Mouse (Mus musculus) CD8-positive naive resting alpha-beta T cell, adult 2 months (primary cell): Measurements from ENCODE around the gene Ghr.

Experiments
- DNase-seq, 2 experiments: peaks; one replicate each; pipeline ENCODE4 v3.0.0; 2022; ENCODE audit warnings: low read depth in 2 of 2, low spot score in 2 of 2

Gene Ghr

DNA sequence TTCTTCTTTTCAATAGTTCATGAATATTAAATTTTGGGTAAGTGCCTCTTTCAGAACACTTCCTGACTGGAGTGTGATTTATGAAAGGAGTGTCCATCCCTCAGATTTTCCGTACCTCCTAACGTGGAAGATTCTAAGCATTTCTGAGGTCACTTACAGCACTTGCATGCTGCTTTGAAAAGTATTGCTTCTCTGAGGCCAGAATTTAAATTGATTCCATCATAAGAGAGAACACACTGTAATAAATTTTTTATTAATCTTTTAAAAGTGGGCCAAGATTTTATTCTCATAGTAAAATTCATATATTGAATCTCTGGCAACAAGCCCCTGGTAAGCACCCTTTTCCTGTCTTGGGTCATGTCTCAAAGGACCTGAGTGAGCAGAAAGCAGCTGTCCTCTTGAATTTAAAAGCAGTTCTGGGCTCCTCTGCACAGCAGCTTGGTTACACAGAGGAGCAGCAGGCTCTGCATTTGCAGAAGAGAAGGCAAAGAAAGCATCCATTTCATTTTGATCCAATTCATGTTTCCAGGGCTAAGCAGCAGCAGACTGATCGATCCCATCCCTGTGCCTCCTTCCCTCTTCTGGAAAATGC lies 46.9 kb downstream of the Ghr start:
- DNase-seq = no peak

DNA sequence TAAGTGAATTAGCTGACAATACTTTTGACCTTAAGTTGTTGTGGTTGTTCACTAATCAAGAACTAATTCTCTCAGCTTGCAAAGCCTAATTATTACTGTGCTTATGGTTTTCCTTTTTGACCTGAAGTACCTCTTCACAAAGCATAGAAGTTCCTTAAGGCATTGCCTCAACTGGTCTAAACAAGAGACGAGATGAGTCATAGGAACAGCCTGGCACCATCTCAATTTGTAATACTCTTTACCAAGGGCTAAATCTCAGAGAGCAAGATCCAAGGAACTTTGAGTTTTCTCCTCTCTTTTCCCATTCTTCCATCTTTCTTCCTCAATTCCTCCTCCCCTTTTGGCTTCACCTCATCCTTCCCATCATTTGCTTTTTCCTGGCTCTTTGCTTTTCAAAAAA lies 69.3 kb downstream of the Ghr start:
- DNase-seq = no peak

DNA sequence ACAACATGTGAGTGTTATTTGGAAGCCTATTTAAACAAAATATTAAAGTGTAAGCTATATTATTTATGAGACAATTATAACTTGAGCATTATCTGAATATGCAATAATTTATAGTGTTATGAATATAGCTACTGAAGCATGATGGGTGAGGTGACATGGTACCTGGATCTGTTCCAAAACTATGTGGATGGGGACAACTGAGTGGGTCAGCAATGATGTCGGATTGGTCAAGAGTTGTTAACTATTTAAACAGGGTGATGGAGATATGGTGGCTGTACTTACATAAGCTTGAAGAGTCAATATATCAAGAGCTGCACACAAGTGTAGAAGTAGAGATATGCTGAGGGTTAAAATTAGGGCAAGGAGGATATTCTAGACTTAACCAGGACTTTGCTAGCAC lies 70.9 kb downstream of the Ghr start:
- DNase-seq = no peak

DNA sequence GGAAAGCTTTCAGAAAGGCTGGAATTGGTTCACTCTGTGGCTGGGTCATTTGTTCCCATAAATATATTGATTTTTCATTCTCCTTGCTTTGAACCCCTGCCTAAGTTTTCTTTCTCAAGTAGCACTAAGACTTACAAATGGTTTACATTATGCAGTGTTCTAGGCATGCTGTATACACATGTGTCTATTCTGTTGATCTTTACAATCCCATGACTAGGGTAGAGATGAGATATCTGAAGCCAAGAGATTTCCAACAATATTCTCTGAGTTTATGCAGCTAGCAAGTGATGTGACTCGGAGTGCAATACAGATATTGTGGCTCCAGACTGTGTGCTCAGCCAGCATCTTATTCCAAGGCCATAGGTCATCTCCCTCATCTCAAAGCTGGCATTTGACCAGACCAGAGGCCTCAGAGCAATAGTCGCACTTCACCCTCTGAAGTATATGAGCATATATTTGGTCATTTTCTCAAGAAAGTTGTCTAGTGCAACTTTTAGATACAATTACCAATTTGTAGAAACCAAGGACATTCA lies 71.6 kb downstream of the Ghr start:
- no peak for DNase-seq

DNA sequence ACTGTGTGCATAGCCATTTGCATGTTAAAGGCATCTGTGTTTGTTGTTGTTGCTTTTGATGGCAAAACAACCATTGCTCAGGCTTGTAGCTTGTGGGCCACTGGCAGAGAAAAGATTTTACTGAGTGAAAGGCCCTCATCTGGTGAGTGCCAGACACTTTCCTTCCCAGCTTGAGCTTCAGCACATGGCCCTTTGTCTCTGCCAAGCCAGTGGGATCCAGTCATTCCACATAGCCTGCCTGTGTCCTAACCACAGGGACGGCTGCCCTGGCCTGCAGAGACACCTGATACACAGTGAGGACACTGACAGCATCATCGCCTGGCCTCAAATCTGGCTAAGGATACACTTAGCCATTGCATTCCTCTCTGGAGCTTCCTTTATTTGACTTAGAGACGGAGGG lies 74.2 kb downstream of the Ghr start:
- DNase-seq = no peak

DNA sequence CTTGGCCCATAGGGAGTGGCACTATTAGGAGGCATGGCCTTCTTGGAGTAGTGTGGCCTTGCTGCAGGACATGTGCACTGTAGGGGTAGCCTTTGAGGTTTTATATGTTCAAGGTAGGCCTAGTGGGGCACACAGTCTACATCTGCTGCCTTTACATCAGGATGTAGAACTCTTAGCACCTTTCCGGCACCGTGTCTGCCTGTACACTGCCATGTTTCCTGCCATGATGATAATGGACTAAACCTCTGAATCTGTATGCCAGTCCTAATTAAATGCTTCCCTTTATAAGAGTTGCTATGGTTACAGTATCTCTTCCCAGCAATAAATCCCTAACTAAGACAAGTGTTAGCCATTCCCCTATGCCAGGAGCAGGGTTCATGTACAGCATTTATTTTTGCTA lies 76.0 kb downstream of the Ghr start:
- DNase-seq = no peak

DNA sequence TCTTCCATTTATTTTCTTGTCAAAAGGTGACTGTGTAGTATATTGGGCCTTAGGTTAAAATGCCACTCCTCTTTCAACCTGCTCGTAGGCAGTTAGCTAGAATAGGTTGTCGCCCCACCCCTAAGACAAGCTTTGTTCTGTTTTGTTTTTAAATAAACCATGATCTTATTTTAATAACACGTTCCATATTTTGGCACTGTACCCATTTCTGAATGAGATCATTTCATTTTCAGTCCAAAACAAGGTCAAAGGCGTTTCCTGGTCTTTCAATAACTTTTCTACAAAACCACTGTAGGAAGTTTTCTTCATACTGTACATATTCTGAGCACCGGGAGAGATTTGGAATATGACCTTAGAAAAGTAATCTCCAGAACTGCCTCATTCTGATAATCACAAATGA lies 78.6 kb downstream of the Ghr start:
- no peak for DNase-seq

DNA sequence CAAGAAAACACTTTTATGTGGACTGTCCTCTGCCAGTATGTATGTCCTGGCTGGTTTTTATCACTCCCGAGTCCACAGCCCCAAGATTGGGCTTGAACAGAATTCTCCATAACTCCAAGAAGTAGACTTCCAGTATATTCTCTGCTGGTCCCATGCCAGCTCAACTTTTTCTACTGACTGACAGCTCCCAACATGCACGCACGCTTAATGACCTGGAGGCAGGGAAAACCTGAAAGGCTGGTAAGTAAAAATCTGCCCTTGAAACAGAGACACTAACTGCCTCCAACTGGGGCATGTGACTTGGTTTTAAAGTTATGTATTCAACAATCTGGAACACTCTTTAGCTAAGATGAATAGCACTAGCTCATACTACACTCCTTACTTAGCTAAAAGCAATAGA lies 81.6 kb downstream of the Ghr start:
- DNase-seq = no peak

DNA sequence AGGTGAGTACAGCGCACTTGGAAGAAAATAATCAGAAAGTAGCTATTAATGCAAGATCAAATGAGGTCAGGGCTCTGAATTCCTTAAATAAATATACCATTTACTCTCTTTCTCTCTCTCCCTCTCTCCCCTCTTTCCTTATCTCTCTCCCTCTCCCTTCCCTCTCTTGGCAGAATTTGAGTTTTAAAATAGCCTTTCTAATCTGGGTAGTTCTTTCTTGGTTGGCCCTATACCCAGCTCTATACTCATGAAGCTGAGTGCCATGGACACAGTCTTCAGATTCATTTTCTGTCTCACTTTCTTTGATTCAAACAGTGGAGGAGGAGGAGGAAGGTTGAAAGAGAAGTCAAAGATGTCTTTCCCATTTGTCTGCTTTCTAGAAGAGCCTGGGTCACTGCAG lies 84.3 kb downstream of the Ghr start:
- DNase-seq = no peak

DNA sequence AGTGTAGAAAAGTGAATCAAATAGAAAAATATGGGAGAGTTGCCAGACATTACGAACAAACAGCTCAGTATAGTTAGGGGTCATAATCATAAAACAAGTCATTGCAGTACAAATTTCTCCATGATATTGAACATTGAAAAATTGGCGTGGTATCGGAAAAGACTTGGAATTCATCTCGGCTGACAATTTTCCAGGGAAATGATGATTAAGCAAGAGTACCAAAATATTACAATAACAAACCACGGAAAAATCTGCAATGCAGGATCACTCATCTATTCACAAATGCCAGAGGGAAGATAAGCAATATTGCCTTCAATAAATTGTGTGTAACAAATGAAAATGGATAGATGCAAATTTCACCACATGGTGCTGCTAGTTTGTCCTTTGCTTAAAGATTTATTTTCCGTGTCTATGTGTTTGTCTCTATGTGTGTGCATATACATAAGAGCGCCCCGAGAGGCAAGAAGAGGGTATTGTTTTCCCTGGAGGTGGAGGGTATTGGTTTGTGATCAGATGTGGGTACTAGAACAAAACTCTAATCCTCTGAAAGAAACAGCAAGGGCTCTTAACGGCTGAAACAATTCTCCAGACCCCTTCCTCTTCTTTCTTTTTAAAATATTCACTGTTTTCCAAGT lies 85.2 kb downstream of the Ghr start:
- DNase-seq = no peak

DNA sequence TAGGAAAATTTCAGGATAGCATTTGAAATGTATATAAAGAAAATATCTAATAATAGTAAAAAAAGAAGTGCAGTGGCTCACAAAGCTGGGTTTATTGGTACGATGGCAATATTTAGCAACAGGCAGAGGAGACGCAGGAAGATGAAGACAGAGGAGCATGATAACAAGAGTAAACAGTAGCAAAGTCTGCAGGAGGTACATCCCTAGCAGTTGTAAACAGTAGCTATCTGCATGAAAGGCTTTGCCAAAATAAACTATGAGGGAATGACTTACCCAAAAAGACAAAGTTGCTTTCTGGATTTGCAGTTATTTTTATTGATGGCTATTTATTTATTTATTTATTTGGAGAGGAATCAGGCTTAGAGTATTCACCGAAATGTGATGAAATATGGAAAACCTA lies 92.4 kb downstream of the Ghr start:
- no peak for DNase-seq

DNA sequence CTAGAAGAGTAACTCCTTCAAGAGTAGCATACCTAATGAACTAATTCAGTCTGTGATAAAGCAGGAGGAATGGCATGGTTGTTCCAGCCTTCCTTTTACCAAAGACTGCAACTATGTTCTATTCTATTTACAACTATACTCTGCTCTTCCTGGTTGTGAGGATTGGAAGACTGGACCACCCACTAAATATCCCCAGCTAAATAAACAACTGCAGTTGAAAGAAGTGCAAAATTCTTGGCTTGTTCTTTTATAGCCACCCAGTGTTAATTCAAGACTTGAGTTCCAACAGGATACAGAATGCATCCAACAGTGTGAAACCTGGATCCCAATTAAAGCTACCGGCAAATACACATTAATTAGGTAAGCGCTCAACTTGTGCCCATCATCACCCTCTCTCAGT lies 93.3 kb downstream of the Ghr start:
- no peak for DNase-seq

DNA sequence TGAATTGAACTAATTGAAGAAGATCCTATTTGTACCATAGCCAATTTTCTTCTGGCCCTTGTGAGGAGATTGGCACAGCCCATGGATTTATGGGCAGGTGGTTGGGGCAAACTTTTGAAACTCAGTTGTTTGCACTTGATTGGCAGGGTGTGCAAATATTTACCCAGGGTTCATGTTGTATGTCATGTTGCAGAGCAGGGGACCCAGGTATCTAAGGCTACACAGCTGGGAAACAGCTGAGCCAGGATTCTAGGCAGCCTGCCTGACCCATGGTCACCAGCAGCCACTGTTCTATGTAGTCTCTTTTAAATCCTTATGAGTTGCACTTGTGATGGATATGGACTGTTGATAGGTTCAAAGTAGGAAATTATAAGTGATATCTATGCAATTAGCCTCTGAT lies 94.1 kb downstream of the Ghr start:
- DNase-seq = no peak

DNA sequence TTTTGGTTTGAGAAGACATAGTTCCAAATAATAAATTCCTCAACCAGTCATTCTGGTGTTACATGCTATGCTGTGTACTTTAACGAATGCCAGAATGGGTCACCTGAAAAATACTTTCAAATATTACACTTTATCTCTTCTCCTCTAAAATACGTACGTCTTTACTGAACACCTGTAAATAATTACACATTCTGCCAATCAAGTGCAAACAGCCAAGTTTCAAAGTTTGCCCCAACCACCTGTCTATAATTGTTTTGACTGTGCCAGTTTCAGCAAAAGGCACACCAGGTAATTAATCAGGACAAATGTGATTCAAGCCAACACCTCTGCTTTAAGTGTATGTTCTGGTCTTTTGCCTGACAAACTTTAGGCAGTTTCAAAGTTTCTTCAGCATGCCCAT lies 94.7 kb downstream of the Ghr start:
- no peak for DNase-seq

DNA sequence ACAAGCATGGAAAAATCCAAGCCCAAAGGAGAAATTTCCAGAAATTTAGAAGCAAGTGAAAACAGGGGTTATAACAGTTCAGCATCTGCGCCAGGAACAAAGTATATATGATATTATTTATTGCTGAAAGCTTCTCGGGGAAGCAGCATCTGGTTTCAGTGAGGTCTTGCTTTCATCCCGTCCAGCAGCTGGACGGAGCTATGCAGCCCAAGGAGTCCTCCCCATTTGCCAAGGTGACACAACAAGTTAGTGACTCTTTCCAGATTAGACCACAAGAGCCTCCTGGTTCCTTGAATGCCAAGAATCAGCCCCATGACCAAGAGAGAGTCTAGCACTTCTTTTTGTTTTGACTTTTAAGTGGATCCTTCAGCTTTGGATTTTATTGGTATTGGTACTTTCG lies 96.6 kb downstream of the Ghr start:
- no peak for DNase-seq

DNA sequence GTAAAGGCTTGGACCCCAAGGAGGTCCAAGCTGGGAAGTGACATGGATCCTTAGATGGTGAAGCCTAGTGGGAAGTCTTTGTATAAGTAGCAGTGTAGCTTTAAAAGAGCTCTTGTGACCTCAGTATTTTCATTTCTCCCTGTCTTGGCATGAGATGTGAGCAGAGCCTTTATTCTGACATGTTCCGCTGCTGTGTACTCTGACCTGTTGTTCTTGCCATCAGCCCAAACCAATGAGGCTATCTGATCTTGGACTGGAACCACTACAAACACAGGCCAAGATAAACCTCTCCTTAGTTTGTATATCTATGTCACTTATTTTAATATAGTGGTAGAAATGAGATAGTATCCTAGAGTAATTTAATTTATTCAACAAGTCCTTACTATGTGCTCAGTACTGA lies 97.9 kb downstream of the Ghr start:
- no peak for DNase-seq

DNA sequence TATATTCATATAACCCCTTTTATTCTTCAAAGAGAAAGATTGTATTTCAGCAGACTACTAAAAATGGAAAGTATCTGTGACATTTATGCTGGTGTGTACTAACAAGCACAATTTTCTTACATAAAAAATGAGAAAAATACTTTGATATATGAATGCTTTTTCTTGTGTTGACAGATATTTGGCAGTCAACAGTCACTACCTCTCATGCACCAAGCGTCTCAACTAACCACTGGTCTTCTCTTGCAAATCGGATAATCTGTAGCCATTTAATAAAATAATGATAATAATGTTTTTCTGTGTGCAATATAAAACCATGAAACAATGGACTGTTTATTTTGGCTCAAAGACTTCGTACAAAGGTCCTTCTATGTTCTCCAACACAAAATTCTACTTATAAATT lies 99.8 kb downstream of the Ghr start:
- DNase-seq = no peak

DNA sequence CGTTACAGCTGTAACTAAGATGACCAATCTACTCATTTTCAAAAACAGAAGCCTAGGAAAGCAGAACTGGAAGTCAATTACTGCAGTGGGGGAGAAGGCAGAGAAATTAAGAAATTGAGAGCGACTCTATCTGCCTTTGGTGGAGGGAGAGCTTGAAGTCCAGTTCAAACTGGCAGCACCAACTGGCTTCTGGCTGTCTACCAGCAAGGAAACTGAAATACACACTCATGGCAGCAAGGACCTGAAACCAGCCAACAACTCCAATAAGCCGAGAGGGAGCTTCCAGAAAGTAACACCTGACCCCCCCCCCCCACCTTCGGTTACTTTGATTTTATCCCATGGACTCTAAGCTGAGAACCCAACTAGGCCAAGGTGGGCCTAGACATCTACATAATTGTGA lies 114.1 kb downstream of the Ghr start:
- no peak for DNase-seq

DNA sequence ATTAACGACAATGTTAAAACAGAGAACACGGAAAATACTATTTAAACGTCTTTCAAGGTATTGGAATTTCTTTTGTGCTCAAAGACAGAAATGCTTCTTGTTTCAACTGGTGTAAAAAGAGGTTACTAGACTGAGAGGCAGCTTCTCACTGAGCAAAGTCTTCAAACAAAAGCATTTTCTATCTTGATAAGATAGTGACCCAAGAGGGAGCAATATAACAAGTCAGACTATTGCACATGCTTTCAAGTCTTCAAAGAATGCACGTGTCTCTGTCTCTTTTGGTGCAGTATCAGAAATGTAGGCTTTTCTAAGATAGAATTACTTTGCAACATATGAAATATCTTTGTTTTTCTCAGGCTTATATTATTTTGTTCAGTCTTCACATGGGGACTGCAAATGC lies 116.7 kb downstream of the Ghr start:
- no peak for DNase-seq

DNA sequence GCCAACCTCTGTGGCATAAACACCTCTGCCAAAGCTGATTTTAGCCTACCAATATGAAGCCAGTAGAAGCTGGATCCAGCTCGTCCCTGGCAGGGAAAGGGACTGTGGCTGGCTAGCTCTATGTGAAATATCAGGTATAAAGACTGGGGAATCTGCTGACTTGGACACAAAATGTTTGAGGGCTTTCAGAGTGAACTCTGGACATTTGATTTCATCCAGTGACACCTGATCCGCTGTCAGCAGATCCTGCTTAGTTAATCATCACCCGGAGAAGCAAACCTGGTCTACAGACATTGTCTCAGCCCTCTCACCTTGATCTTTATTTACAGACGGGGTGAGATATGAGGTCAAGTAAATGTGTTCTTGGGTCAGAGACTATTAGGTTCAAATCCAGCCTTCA lies 118.5 kb downstream of the Ghr start:
- no peak for DNase-seq

DNA sequence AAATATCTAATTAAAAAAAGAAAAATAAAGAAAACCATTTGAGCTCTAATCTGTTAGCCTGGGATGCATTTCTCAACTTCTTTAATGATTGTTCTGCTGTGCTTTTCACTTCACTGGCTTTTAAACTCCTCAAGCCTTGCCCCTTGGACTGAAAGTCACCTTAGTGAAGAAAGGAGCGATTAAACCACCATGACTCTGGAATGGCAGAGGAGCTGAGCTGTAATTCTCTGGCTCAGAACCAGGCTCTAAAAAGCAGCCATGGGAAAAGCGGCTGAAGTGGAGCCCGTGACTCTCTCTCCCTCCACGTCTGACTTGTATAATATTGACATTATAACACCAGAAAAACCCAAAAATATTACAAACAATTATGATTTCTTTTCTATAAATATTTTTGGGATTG lies 126.7 kb downstream of the Ghr start:
- DNase-seq = no peak

DNA sequence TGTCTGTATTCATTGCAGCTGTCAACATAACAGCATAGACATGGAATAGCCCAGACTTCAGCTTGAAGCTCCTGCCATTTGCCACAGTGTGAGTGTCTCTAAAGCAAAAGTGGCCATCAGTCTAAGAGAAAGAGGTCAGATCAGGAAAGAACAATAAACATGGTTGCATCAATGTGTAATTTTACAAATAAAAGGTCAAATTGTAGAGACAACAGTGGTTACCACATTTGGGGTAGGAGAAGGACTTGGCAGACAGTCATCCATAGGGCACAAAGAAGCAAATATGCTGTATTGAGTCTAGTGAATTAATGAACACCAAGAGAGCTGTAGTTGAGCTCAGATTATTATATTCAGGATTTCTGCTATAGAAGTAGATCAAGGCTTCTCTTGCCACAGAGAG lies 127.7 kb downstream of the Ghr start:
- DNase-seq = no peak

DNA sequence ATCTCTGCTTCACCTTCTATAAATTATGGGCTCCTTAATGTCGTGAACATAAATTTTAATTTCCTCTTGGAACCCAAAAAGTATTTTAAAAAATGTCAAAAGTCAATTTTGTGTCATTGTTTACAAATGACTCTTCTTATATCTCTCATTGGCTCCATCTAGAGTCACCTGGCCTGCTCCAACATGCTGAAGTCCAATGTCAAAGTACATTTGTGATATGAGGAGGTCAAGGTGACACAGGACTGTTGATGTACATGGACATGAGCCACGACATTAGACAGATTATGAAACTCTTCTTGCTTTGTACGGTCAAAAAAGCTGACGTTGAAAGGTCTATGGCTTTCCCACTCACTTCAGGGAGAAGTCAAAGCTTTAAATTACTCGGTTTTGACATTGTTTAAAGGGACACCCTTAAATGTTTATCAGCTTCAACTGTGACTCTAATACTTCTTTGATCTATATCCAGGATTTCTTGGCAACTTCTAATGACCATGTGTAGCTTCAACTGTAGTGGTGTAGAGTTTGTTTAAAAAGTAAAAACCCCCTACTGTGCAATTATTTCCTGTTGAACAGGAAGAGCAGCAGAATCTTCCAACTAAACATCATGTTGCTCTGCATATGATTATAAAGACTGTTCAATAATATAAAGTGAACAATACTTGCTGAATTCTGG lies 131.1 kb downstream of the Ghr start:
- DNase-seq = no peak
